Mouse (Mus musculus) midbrain, postnatal 0 days (tissue): ENCODE data around the gene Ift22. TPM values are rescaled to one million over a fixed set of nuclear protein-coding genes. Genes with fewer than 3 reads are reported as not detected.

Source experiments
- ATAC-seq: fragments of 200-750 bp; cut with Nextera tagmentation; 2 replicates; pipeline ENCODE4 v1.8.0; 2017; ENCODE audit warnings: moderate number of reproducible peaks, mild to moderate bottlenecking, moderate TSS enrichment, moderate library complexity; ENCODE audit not compliant: low FRiP score
- DNase-seq: peaks from one replicate; pipeline ENCODE4 v3.0.0-alpha.2; 2015; ENCODE audit warnings: low spot score
- H3K27ac ChIP-seq: fragments of 300-500 bp; sonication (generic); 2 replicates; pipeline ENCODE4 v1.5.1; 2014; ENCODE audit warnings: low read depth, mild to moderate bottlenecking, low read length, mixed read lengths
- H3K27me3 ChIP-seq: fragments of 300-500 bp; sonication (generic); 2 replicates; pipeline ENCODE4 v1.6.1; 2014; ENCODE audit warnings: low read length, control low read depth, mixed read lengths; ENCODE audit not compliant: insufficient read depth
- H3K36me3 ChIP-seq: fragments of 300-500 bp; sonication (generic); 2 replicates; pipeline ENCODE4 v1.6.1; 2014; ENCODE audit warnings: low read length, control low read depth, mixed read lengths; ENCODE audit not compliant: insufficient read depth
- H3K4me1 ChIP-seq: fragments of 300-500 bp; sonication (generic); 2 replicates; pipeline ENCODE4 v1.6.1; 2014; ENCODE audit warnings: mild to moderate bottlenecking, control low read depth, antibody characterized with exemption, low read length, mixed read lengths; ENCODE audit not compliant: insufficient read depth
- H3K4me2 ChIP-seq: fragments of 300-500 bp; sonication (generic); 2 replicates; pipeline ENCODE4 v1.6.1; 2014; ENCODE audit warnings: low read depth, mild to moderate bottlenecking, low read length, mixed read lengths; ENCODE audit not compliant: poor library complexity, severe bottlenecking
- H3K4me3 ChIP-seq: fragments of 300-500 bp; sonication (generic); 2 replicates; pipeline ENCODE4 v1.5.1; 2014; ENCODE audit warnings: low read depth, mild to moderate bottlenecking, low read length, moderate library complexity
- H3K9ac ChIP-seq: fragments of 300-500 bp; sonication (generic); replicated peaks from 2 replicates; pipeline ENCODE4 v1.6.1; 2014; ENCODE audit warnings: mild to moderate bottlenecking, low read length, moderate library complexity, mixed read lengths; ENCODE audit not compliant: poor library complexity, severe bottlenecking
- H3K9me3 ChIP-seq: fragments of 300-500 bp; sonication (generic); 2 replicates; pipeline ENCODE4 v1.6.1; 2016; ENCODE audit warnings: low read length, control low read depth
- CTCF ChIP-seq: IDR thresholded peaks from 2 replicates; pipeline ENCODE4 v1.5.1; 2016; ENCODE audit warnings: antibody characterized with exemption, mild to moderate bottlenecking
- WGBS: fragments of 180-500 bp; shearing (Covaris S2); extraction: QIAGEN DNeasy Blood & Tissue Kit; methylation state at CpG from one replicate; pipeline ENCODE4 v1.1.7; 2014; 5-methylcytosine and 5-hydroxymethylcytosine counted together
- polyA plus RNA-seq: library from polyadenylated mRNA; unstranded; fragments of >200 nt; fragmentation: Nextera tagmentation; extraction: Ambion mirVana; gene quantifications from 2 replicates; pipeline ENCODE4 v1.2.1, GENCODE M21; 2015
- total RNA-seq: library from RNA; depleted of rRNA; stranded (reverse); fragments of >200 nt; gene quantifications from 2 replicates; pipeline ENCODE4 v1.2.3, GENCODE M21; 2014

Gene Ift22
- total and polyA plus RNA-seq, 2 experiments from 2014 or later, result 42.3 to 122 TPM

DNA sequence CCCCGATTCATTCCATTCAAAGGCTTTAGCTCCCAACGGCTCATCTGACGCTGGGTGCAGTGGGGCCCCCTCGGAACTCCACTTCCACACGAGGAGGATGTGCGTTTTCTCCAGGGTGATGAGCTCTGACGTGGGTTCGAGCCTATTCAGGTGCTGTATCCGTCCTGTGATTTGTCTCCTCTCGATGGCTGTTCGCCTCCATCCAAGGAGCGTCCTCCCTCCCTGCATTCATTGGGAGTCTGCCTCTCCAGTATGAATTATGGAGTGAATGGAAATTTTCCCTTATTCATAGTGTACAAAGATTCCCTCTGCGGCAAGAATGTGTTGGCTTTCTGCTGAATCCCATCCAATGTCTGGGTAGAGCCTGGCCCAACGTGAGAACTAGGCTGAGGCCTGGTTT is 23.9 kb downstream of the Ift22 start:
- DNase-seq (no peak), ATAC-seq (no peak)
- peaks cover 8% of the 10 kb centered on the region for H3K36me3 ChIP-seq
- peaks cover 3% of the 10 kb centered on the region; the same call in 1 of the 2 replicates for H3K4me1 ChIP-seq
- no peak for TF ChIP-seq CTCF
- no peak overlapping the region for H3K4me2 ChIP-seq
- 84% methylated on average over 14 of the region's 14 CpGs for WGBS
- no peaks in the 10 kb centered on the region for H3K27me3 ChIP-seq
- H3K4me3 ChIP-seq, result no peak overlapping the region
- no peaks in the 10 kb centered on the region for H3K9me3 ChIP-seq
- no peak overlapping the region for H3K9ac ChIP-seq
- no peak overlapping the region for H3K27ac ChIP-seq

DNA sequence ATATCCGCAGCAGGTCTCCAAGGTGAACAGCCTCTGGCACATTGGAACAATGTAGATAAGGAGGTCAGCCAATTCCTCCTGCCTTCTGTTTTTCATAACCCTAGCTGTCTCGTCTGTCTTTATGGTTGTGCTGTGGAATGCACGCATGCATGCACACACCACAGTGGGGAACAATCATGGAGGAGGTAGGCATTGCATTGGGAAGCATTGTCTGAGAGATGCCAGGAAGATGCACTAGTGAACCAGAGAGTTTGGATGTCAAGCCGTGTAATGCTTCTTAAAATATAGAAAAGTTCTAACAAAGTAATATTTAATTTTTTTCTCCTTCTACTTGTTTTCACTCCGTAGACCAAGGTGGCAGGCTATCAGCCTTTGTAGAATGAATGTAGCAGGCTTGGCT is 25.0 kb downstream of the Ift22 start:
- no peaks in the 10 kb centered on the region for H3K9me3 ChIP-seq
- TF ChIP-seq CTCF, result no peak
- peaks cover 3% of the 10 kb centered on the region; the same call in 1 of the 2 replicates for H3K4me1 ChIP-seq
- no peak overlapping the region for H3K4me2 ChIP-seq
- no peak overlapping the region for H3K27ac ChIP-seq
- H3K27me3 ChIP-seq, result no peaks in the 10 kb centered on the region
- WGBS, result 79% methylated on average over 5 of the region's 5 CpGs
- no peak overlapping the region for H3K9ac ChIP-seq
- DNase-seq (no peak), ATAC-seq (no peak)
- peaks cover 8% of the 10 kb centered on the region for H3K36me3 ChIP-seq
- H3K4me3 ChIP-seq, result no peak overlapping the region

DNA sequence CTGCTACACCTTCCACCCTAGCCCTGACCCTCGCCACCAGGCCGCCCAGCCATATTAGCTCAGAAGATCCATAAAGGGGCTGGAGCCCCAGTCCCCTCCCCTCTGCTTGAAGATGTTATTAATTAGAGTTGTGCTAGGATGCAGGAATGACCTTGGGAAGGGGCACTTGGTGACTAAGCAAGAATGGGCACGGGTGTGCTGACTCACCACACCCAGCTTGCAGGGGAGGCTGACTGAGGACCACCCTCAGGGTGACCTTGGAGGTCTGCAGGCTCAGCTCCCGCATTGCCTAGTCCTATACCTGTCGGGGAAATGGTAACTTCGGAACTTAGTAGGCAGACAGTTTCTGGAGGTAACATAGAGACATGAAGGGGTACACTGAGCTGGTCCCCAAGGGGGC is 26.0 kb downstream of the Ift22 start:
- H3K4me2 ChIP-seq, result no peak overlapping the region
- no peak overlapping the region for H3K4me3 ChIP-seq
- H3K9ac ChIP-seq, result no peak overlapping the region
- no peak overlapping the region for H3K27ac ChIP-seq
- DNase-seq (no peak), ATAC-seq (no peak)
- no peak for TF ChIP-seq CTCF
- 88% methylated on average over 6 of the region's 6 CpGs for WGBS
- peaks cover 8% of the 10 kb centered on the region for H3K36me3 ChIP-seq
- H3K4me1 ChIP-seq, result peaks cover 3% of the 10 kb centered on the region; the same call in 1 of the 2 replicates
- no peaks in the 10 kb centered on the region for H3K9me3 ChIP-seq
- no peaks in the 10 kb centered on the region for H3K27me3 ChIP-seq

GRCm38 (mm10) chr5:136935905-136936695 is 28.1 kb downstream of the Ift22 start:
- Histone ChIP-seq H3K4me2 (no peak overlapping the region), H3K27ac (no peak overlapping the region), H3K27me3 (no peaks in the 10 kb centered on the region), H3K4me1 (no peaks in the 10 kb centered on the region), H3K36me3 (peaks cover 8% of the 10 kb centered on the region), H3K9ac (no peak overlapping the region), H3K4me3 (no peak overlapping the region), H3K9me3 (no peaks in the 10 kb centered on the region)
- no peak for ATAC-seq
- TF ChIP-seq CTCF, result peak; percentile 57
- DNase-seq, result no peak
- 70% methylated on average over 7 of the region's 7 CpGs for WGBS

GRCm38 (mm10) chr5:136936750-136937149 is 28.8 kb downstream of the Ift22 start:
- no peak overlapping the region for H3K4me3 ChIP-seq
- no peak overlapping the region for H3K4me2 ChIP-seq
- DNase-seq, result no peak
- peaks cover 8% of the 10 kb centered on the region for H3K36me3 ChIP-seq
- no peak for ATAC-seq
- no peak for TF ChIP-seq CTCF
- no peak overlapping the region for H3K27ac ChIP-seq
- no peaks in the 10 kb centered on the region for H3K4me1 ChIP-seq
- H3K9ac ChIP-seq, result no peak overlapping the region
- H3K27me3 ChIP-seq, result no peaks in the 10 kb centered on the region
- 83% methylated on average over 6 of the region's 6 CpGs for WGBS
- H3K9me3 ChIP-seq, result no peaks in the 10 kb centered on the region

- Histone ChIP-seq H3K4me1 (no peaks in the 10 kb centered on the region), H3K9me3 (no peaks in the 10 kb centered on the region), H3K4me3 (no peak overlapping the region), H3K27me3 (no peaks in the 10 kb centered on the region), H3K9ac (no peak overlapping the region), H3K4me2 (no peak overlapping the region), H3K27ac (no peak overlapping the region), H3K36me3 (peaks cover 8% of the 10 kb centered on the region)
- 90% methylated on average over 5 of the region's 5 CpGs for WGBS
- DNase-seq, result no peak
- no peak for TF ChIP-seq CTCF
- ATAC-seq, result no peak
Observed at GRCm38 (mm10) chr5:136937621-136938020, 29.7 kb downstream of the Ift22 start.
